Mouse (Mus musculus): Measurements from ENCODE around the gene Spon1. TPM values are rescaled to one million over a fixed set of nuclear protein-coding genes. Genes with fewer than 3 reads are reported as not detected.

Spon1 gene
- polyA plus RNA-seq, 1 experiment from 2014 or later, result 3.1 TPM

- Histone ChIP-seq H3K9me3 (ENCODE audit: control insufficient read depth, low read length) (no peaks in the 10 kb centered on the region), H3K27ac (replicated peaks) (no peak overlapping the region), H3K4me3 (ENCODE audit: low read depth, low read length) (no peak overlapping the region), H3K4me2 (replicated peaks; ENCODE audit: low read depth) (no peak overlapping the region), H3K36me3 (ENCODE audit: control insufficient read depth, insufficient read depth, low read length) (no peaks in the 10 kb centered on the region), H3K27me3 (ENCODE audit: control insufficient read depth, insufficient read depth, low read length) (no peaks in the 10 kb centered on the region), H3K4me1 (replicated peaks; ENCODE audit: control insufficient read depth, insufficient read depth) (no peaks in the 10 kb centered on the region), H3K9ac (ENCODE audit: low read length) (no peak overlapping the region)
- 26% methylated on average over 5 of the region's 5 CpGs for WGBS
- DNase-seq (ENCODE audit: low spot score), result no peak
- TF ChIP-seq CTCF (IDR thresholded peaks at IDR 0.05; ENCODE audit: low read depth) (no peak), EP300 (optimal IDR thresholded peaks at IDR 0.05) (no peak)
- ATAC-seq (ENCODE audit: low FRiP score, low TSS enrichment), result no peak
These were observed 238.4 kb downstream of the Spon1 start for GRCm38 (mm10) chr7:114004171-114004570.

GRCm38 (mm10) chr7:114005499-114005898 is 239.7 kb downstream of the Spon1 start:
- ATAC-seq (ENCODE audit: low FRiP score, low TSS enrichment) (no peak), DNase-seq (ENCODE audit: low spot score) (no peak)
- Histone ChIP-seq H3K4me2 (replicated peaks; ENCODE audit: low read depth) (no peak overlapping the region), H3K4me1 (replicated peaks; ENCODE audit: control insufficient read depth, insufficient read depth) (no peaks in the 10 kb centered on the region), H3K27ac (replicated peaks) (no peak overlapping the region), H3K4me3 (ENCODE audit: low read depth, low read length) (no peak overlapping the region), H3K36me3 (ENCODE audit: control insufficient read depth, insufficient read depth, low read length) (no peaks in the 10 kb centered on the region), H3K9ac (ENCODE audit: low read length) (no peak overlapping the region), H3K9me3 (ENCODE audit: control insufficient read depth, low read length) (no peaks in the 10 kb centered on the region), H3K27me3 (ENCODE audit: control insufficient read depth, insufficient read depth, low read length) (no peaks in the 10 kb centered on the region)
- TF ChIP-seq CTCF (IDR thresholded peaks at IDR 0.05; ENCODE audit: low read depth), result no peak
- TF ChIP-seq EP300 (optimal IDR thresholded peaks at IDR 0.05), result no peak
- WGBS, result 68% methylated on average over 5 of the region's 5 CpGs

GRCm38 (mm10) chr7:114006456-114006855 is 240.7 kb downstream of the Spon1 start:
- H3K4me2 ChIP-seq (replicated peaks; ENCODE audit: low read depth), result no peak overlapping the region
- TF ChIP-seq EP300 (optimal IDR thresholded peaks at IDR 0.05) (no peak), CTCF (IDR thresholded peaks at IDR 0.05; ENCODE audit: low read depth) (no peak)
- no peaks in the 10 kb centered on the region for H3K9me3 ChIP-seq (ENCODE audit: control insufficient read depth, low read length)
- no peak overlapping the region for H3K4me3 ChIP-seq (ENCODE audit: low read depth, low read length)
- H3K27ac ChIP-seq (replicated peaks), result no peak overlapping the region
- H3K36me3 ChIP-seq (ENCODE audit: control insufficient read depth, insufficient read depth, low read length), result no peaks in the 10 kb centered on the region
- ATAC-seq (ENCODE audit: low FRiP score, low TSS enrichment) (no peak), DNase-seq (ENCODE audit: low spot score) (no peak)
- 85% methylated on average over 8 of the region's 8 CpGs for WGBS
- no peaks in the 10 kb centered on the region for H3K27me3 ChIP-seq (ENCODE audit: control insufficient read depth, insufficient read depth, low read length)
- H3K9ac ChIP-seq (ENCODE audit: low read length), result no peak overlapping the region
- H3K4me1 ChIP-seq (replicated peaks; ENCODE audit: control insufficient read depth, insufficient read depth), result no peaks in the 10 kb centered on the region

GRCm38 (mm10) chr7:114007565-114007964 is 241.8 kb downstream of the Spon1 start:
- 62% methylated on average over 5 of the region's 5 CpGs for WGBS
- Histone ChIP-seq H3K27ac (replicated peaks) (no peak overlapping the region), H3K4me2 (replicated peaks; ENCODE audit: low read depth) (no peak overlapping the region), H3K4me1 (replicated peaks; ENCODE audit: control insufficient read depth, insufficient read depth) (no peaks in the 10 kb centered on the region), H3K4me3 (ENCODE audit: low read depth, low read length) (no peak overlapping the region), H3K9me3 (ENCODE audit: control insufficient read depth, low read length) (no peaks in the 10 kb centered on the region), H3K9ac (ENCODE audit: low read length) (no peak overlapping the region), H3K36me3 (ENCODE audit: control insufficient read depth, insufficient read depth, low read length) (no peaks in the 10 kb centered on the region), H3K27me3 (ENCODE audit: control insufficient read depth, insufficient read depth, low read length) (no peaks in the 10 kb centered on the region)
- TF ChIP-seq EP300 (optimal IDR thresholded peaks at IDR 0.05) (no peak), CTCF (IDR thresholded peaks at IDR 0.05; ENCODE audit: low read depth) (peak; percentile 75)
- ATAC-seq (ENCODE audit: low FRiP score, low TSS enrichment), result no peak
- DNase-seq (ENCODE audit: low spot score), result peak; percentile 63

GRCm38 (mm10) chr7:114011726-114012443 is 246.1 kb downstream of the Spon1 start:
- Histone ChIP-seq H3K4me2 (replicated peaks; ENCODE audit: low read depth) (no peak overlapping the region), H3K9ac (ENCODE audit: low read length) (no peak overlapping the region), H3K4me1 (replicated peaks; ENCODE audit: control insufficient read depth, insufficient read depth) (no peaks in the 10 kb centered on the region), H3K36me3 (ENCODE audit: control insufficient read depth, insufficient read depth, low read length) (no peaks in the 10 kb centered on the region), H3K4me3 (ENCODE audit: low read depth, low read length) (no peak overlapping the region), H3K27ac (replicated peaks) (no peak overlapping the region), H3K9me3 (ENCODE audit: control insufficient read depth, low read length) (no peaks in the 10 kb centered on the region), H3K27me3 (ENCODE audit: control insufficient read depth, insufficient read depth, low read length) (no peaks in the 10 kb centered on the region)
- no peak for ATAC-seq (ENCODE audit: low FRiP score, low TSS enrichment)
- TF ChIP-seq CTCF (IDR thresholded peaks at IDR 0.05; ENCODE audit: low read depth) (no peak), EP300 (optimal IDR thresholded peaks at IDR 0.05) (no peak)
- WGBS, result 58% methylated on average over 9 of the region's 9 CpGs
- DNase-seq (ENCODE audit: low spot score), result no peak
